Mouse (Mus musculus) layer of hippocampus, adult 11-12 months (tissue): ENCODE data around the gene Fbxl18.
A peak's percentile ranks its signal among the peaks of the same experiment; 100 is the strongest.
"Not testable (repeated sequence)": the region's sequence is repeated elsewhere in the genome, so short reads cannot be mapped to it uniquely, and the experiment has no call there.

Experiments
- DNase-seq: peaks from one replicate; pipeline ENCODE4 v3.0.0; 2022; ENCODE audit warnings: low spot score

The Fbxl18 gene

GRCm38 (mm10) chr5:142873718-142874117 is 21.5 kb downstream of the Fbxl18 start:
- no peak for DNase-seq

DNA sequence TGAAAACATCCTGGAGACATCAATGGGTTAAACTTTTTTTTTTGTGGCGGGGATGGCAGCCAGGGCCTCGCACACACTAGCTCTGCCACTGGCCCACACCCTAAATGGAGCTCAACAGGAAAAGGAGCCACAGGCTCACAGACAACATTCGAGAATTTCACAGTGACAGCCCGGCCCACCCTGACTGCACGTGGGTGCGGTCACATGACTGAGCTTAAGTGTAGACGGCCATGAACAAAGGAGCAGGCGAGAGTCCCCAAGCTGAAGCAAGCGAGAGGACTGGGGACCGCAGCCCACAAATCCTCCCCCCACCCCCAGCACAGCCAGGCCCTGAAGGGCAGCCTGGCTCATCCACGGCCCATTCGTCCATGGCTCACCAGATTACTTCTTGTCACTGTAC is 23.5 kb downstream of the Fbxl18 start:
- no peak for DNase-seq

GRCm38 (mm10) chr5:142869463-142869862 is 25.8 kb downstream of the Fbxl18 start:
- DNase-seq = no peak

DNA sequence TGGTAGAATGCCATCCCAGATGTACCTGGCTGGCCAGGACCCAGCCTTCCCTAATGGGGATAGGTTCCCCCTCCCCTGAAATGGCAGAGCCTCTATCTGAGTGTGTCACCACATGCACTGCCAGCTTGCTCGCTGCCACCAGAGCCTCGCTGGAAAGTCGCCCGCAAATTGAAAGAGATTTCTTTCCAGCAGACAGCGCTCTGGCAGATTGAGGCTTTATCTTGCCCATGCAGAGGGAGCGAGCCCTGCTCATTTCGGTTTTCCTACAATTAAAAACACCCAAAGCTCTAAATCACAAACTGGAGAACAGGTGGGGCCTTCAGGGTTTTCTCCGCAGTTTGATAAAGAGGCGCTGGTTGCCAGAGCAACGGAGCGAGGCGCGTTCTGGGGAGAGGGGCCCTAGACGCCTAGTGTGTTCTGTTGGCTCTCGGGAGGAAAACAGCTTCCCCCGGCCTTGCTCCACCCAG is 37.4 kb downstream of the Fbxl18 start:
- DNase-seq = peak; percentile 85

DNA sequence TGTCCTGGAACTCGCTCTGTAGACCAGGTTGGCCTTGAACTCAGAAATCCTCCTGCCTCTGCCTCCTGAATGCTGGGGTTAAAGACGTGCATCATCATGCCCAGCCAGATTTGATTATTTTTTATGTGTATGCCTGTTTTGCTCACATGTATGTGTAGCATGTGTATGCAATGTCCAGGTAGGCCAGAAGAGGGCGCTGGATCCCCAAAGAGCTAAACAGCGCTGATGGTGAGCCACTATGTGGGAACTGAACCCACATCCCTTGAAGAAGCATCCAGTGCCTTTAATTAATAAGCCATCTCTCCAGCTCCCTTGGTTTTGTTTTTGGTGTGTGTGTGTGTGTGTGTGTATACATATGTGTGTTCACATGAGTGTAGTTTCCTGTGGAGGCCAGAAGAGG is 38.8 kb downstream of the Fbxl18 start:
- no peak for DNase-seq

GRCm38 (mm10) chr5:142854877-142855276 is 40.3 kb downstream of the Fbxl18 start:
- peak; percentile 68 for DNase-seq

DNA sequence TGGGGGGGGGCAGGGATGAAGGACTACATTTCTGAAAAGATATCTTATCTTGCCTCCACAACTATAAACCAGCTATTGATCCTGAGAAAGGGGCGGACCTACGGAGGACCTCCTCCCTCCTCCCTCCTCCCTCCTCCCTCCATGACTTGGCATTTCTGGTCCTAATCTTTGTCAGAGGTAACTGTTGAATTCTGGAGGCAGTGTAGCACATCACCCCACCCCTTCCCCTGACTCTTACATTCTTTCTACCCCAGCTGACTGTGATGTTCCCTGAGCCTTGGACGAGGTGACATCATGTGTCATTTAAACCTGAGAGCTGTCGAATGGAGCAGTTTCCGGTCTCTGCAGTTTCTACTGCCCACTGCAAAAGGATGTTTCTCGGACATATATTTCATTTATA is 41.6 kb downstream of the Fbxl18 start:
- no peak for DNase-seq

GRCm38 (mm10) chr5:142851681-142852049 is 43.6 kb downstream of the Fbxl18 start:
- no peak for DNase-seq

GRCm38 (mm10) chr5:142850916-142851680 is 44.1 kb downstream of the Fbxl18 start:
- no peak for DNase-seq

- DNase-seq = no peak
Measured at GRCm38 (mm10) chr5:142850476-142850875, 44.7 kb downstream of the Fbxl18 start.

DNA sequence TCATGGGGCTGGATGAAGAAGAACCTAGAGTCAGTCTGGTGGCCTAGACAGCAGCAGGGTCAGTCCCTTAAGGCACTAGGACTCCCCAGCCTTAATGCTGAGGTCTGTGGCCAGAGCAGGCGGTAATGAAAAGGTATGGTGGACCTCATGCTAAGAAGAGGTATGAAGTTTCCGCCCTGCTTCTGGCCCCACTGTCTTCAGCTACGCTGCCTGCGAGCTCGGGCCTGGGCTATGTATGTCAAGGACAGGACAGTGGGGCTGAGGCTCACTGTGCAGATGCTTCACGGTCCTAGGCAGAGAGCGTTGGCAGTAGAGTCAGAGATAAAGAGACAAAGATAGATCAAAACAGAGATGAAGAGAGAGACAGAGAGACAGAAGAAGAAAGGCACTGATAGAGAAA is 46.3 kb downstream of the Fbxl18 start:
- DNase-seq = no peak

DNA sequence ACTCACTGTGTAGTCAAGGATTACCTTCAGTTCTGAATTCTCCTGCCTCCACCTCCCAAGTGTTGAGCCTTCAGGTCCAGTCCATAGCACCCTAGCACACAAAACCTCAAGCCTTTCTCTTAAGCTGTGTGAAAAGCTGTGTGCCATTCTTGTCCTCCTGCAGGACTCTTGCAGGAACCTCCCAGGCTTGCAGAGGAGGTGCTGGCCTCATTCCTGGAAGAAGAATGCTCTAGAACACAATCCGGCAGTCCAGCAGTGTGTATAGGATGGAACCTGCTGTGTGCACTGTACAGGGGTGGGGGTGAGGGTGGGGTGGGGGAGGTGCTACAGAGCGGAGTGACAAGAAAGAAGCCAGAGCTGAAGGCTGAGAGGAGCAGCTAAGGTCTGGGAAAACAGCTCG is 47.1 kb downstream of the Fbxl18 start:
- DNase-seq = no peak

GRCm38 (mm10) chr5:142844467-142844866 is 50.8 kb downstream of the Fbxl18 start:
- no peak for DNase-seq

DNA sequence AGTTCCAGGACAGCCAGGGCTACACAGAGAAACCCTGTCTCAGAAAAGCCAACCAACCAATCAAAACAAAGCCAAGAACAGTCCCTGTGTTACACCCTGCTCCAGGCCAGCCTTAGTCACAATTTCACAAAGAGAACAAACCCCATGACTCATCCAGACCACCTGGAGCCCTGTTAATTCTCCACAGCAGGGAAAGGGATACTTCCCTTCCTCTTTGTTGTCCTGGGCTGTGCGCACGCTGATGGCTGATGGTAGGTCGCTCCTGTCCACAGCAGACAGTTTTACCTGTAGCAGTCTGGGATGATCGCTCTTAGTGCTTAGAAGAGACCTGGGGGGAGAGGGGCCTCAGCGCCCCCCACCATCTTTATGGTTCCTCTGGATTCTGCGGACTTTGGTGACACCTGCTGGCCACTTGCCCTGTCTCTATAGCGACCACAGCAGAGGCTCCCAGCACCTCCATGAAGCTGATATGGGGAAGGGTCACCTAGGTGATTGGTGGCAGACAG is 53.0 kb downstream of the Fbxl18 start:
- DNase-seq = peak; percentile 28

DNA sequence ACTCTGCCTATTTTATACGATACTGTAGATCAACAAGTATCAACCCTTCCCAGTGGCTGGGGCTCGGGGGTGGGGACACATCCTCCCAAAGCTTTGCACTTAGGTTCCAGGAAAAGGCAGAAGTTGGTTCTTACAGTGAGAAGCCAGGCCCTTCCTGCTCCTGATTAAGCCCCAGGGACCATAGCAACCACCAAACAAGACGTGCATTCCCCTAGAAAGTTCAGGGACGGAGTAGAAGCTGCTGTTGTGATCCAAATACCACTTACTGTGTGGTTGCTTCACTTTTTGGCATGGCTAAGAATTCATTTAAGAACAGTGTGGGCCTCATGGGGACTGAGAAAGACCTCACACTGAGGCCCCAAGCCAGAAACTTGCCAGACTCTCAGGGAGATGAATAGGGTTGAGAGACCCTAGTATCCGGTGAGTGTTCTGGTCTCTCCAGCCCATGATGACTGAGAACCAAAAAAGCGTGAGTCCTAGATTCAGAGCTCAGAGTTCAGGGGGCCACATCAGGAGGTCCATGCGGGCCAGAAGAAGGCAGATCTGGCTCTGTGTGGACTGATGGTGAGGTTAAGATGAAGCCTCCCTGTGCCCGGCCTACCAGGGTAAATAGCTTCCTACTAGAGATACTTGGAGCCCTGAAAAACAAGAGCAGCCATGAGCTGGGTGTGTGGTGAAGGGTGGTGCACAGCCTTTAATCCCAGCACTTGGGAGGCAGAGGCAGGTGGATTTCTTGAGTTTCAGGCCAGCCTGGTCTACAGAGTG is 53.7 kb downstream of the Fbxl18 start:
- DNase-seq = no peak

GRCm38 (mm10) chr5:142837427-142837826 is 57.8 kb downstream of the Fbxl18 start:
- DNase-seq = not testable (repeated sequence)

GRCm38 (mm10) chr5:142836891-142837290 is 58.3 kb downstream of the Fbxl18 start:
- DNase-seq = no peak

GRCm38 (mm10) chr5:142833646-142834438 is 61.4 kb downstream of the Fbxl18 start:
- DNase-seq = no peak

DNA sequence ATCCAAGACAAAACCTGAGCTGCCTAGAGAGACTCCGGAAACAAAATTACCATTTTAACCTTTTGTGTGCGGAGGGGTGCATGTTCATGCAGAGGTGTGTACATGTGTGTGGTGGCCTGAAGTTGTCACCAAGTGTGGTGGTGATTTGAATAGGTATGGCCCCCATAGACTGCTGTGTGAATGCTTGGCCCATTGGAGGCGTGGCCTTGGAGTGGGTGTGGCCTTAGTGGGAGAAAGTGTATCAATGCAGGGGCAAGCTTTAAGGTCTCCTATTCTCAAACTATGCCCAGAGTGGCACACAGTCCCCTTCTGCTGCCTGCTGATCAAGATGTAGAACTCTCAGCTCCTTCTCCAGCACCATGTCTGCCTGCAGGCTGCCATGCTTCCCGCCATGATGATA is 69.1 kb downstream of the Fbxl18 start:
- DNase-seq = no peak

GRCm38 (mm10) chr5:142825665-142826064 is 69.6 kb downstream of the Fbxl18 start:
- DNase-seq = no peak

DNA sequence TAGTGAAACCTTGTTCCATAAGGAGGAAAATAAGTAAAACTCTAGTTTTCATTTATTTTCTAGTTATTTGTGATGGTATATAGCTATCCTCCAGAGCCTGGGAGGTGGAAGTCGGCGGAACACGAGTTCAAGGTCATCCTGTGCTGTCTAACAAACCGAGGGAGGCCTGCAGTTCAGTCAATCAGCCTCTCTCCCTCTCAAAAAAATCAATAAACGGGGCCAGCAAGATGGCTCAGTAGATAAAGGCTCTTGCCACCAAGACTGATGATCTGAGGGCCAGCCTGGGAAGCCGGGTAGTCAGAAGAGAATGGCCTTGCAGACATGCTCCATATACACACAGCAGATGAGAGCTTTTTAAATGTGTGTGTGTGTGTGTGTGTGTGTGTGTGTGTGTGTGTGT is 71.1 kb downstream of the Fbxl18 start:
- DNase-seq = no peak
